Mouse (Mus musculus) lung, embryonic 14.5 days (tissue): ENCODE measurements around the gene Zfhx2. TPM values are rescaled to one million over a fixed set of nuclear protein-coding genes. Genes with fewer than 3 reads are reported as not detected.

Experiments used
- ATAC-seq: fragments of 200-750 bp; cut with Nextera tagmentation; 2 replicates; pipeline ENCODE4 v1.8.0; 2017; ENCODE audit warnings: mild to moderate bottlenecking, moderate TSS enrichment, moderate library complexity; ENCODE audit not compliant: insufficient read depth
- DNase-seq: peaks from one replicate; pipeline ENCODE4 v3.0.0-alpha.2; 2015
- H3K27ac ChIP-seq: fragments of 300-500 bp; sonication (generic); 2 replicates; pipeline ENCODE4 v1.5.1; 2014; ENCODE audit warnings: low read depth, mild to moderate bottlenecking, moderate library complexity
- H3K27me3 ChIP-seq: fragments of 300-500 bp; sonication (generic); 2 replicates; pipeline ENCODE4 v1.6.1; 2014; ENCODE audit warnings: low read length, control low read depth; ENCODE audit not compliant: insufficient read depth
- H3K36me3 ChIP-seq: fragments of 300-500 bp; sonication (generic); 2 replicates; pipeline ENCODE4 v1.6.1; 2014; ENCODE audit warnings: control low read depth; ENCODE audit not compliant: insufficient read depth
- H3K4me1 ChIP-seq: fragments of 300-500 bp; sonication (generic); 2 replicates; pipeline ENCODE4 v1.6.1; 2014; ENCODE audit warnings: antibody characterized with exemption, control low read depth; ENCODE audit not compliant: insufficient read depth
- H3K4me2 ChIP-seq: fragments of 300-500 bp; sonication (generic); 2 replicates; pipeline ENCODE4 v1.6.1; 2014; ENCODE audit warnings: mild to moderate bottlenecking
- H3K4me3 ChIP-seq: fragments of 300-500 bp; sonication (generic); 2 replicates; pipeline ENCODE4 v1.5.1; 2014; ENCODE audit warnings: low read depth, low read length
- H3K9ac ChIP-seq: fragments of 300-500 bp; sonication (generic); 2 replicates; pipeline ENCODE4 v1.6.1; 2014
- H3K9me3 ChIP-seq: fragments of 300-500 bp; sonication (generic); 2 replicates; pipeline ENCODE4 v1.6.1; 2016; ENCODE audit warnings: low read depth, low read length, control low read depth
- CTCF ChIP-seq: IDR thresholded peaks from 2 replicates; pipeline ENCODE4 v1.5.1; 2016; ENCODE audit warnings: antibody characterized with exemption, low read depth
- WGBS: fragments of 180-500 bp; shearing (Covaris S2); extraction: QIAGEN DNeasy Blood & Tissue Kit; methylation state at CpG from one replicate; pipeline ENCODE4 v1.1.7; 2014; 5-methylcytosine and 5-hydroxymethylcytosine counted together
- polyA plus RNA-seq: library from polyadenylated mRNA; unstranded; fragments of >200 nt; fragmentation: Nextera tagmentation; extraction: Ambion mirVana; gene quantifications from 2 replicates; pipeline ENCODE4 v1.2.1, GENCODE M21; 2014

Zfhx2 gene
- polyA plus RNA-seq, 1 experiment from 2014 or later, result 3.5 TPM

GRCm38 (mm10) chr14:55078366-55078989, 13.6 kb downstream of the Zfhx2 start:
- ATAC-seq (peak; percentile 30; the same call in 1 of the 2 replicates), DNase-seq (no peak)
- WGBS, result 8% methylated on average over 23 of the region's 23 CpGs
- H3K4me2 ChIP-seq, result peak overlapping the region; percentile 44
- H3K4me3 ChIP-seq, result peak overlapping the region; percentile 3; the same call in 1 of the 2 replicates
- H3K27me3 ChIP-seq, result no peaks in the 10 kb centered on the region; the same call in 1 of the 2 replicates
- no peak overlapping the region for H3K27ac ChIP-seq
- no peaks in the 10 kb centered on the region for H3K9me3 ChIP-seq
- H3K4me1 ChIP-seq, result no peaks in the 10 kb centered on the region
- TF ChIP-seq CTCF, result no peak
- H3K36me3 ChIP-seq, result no peaks in the 10 kb centered on the region
- H3K9ac ChIP-seq, result peak overlapping the region; percentile 38; the same call in 1 of the 2 replicates

GRCm38 (mm10) chr14:55077481-55078365, 14.4 kb downstream of the Zfhx2 start:
- Histone ChIP-seq H3K27me3 (no peaks in the 10 kb centered on the region; the same call in 1 of the 2 replicates), H3K36me3 (no peaks in the 10 kb centered on the region), H3K9me3 (no peaks in the 10 kb centered on the region), H3K4me3 (no peak overlapping the region), H3K4me2 (peak overlapping the region; percentile 44; the same call in 1 of the 2 replicates), H3K9ac (no peak overlapping the region), H3K4me1 (no peaks in the 10 kb centered on the region), H3K27ac (no peak overlapping the region)
- ATAC-seq (no peak), DNase-seq (no peak)
- no peak for TF ChIP-seq CTCF
- WGBS, result 31% methylated on average over 15 of the region's 15 CpGs

GRCm38 (mm10) chr14:55076956-55077355, 15.2 kb downstream of the Zfhx2 start:
- ATAC-seq (no peak), DNase-seq (no peak)
- WGBS, result 67% methylated on average over 3 of the region's 3 CpGs
- Histone ChIP-seq H3K27me3 (no peaks in the 10 kb centered on the region; the same call in 1 of the 2 replicates), H3K4me2 (no peak overlapping the region), H3K4me1 (no peaks in the 10 kb centered on the region), H3K9ac (no peak overlapping the region), H3K9me3 (no peaks in the 10 kb centered on the region), H3K4me3 (no peak overlapping the region), H3K36me3 (no peaks in the 10 kb centered on the region), H3K27ac (no peak overlapping the region)
- 0 out of 2 replicates have a peak, but pooled peaks have one; percentile 6 for TF ChIP-seq CTCF

- Histone ChIP-seq H3K27me3 (no peaks in the 10 kb centered on the region; the same call in 1 of the 2 replicates), H3K36me3 (no peaks in the 10 kb centered on the region), H3K9ac (no peak overlapping the region), H3K9me3 (no peaks in the 10 kb centered on the region), H3K4me3 (no peak overlapping the region), H3K4me1 (no peaks in the 10 kb centered on the region), H3K27ac (no peak overlapping the region), H3K4me2 (no peak overlapping the region)
- WGBS, result 26% methylated on average over 6 of the region's 6 CpGs
- no peak for TF ChIP-seq CTCF
- peak; percentile 58 for DNase-seq
- no peak for ATAC-seq
These were observed 15.9 kb downstream of the Zfhx2 start for GRCm38 (mm10) chr14:55076224-55076623.

GRCm38 (mm10) chr14:55074416-55074815, 17.7 kb downstream of the Zfhx2 start:
- Histone ChIP-seq H3K36me3 (no peaks in the 10 kb centered on the region), H3K9me3 (no peaks in the 10 kb centered on the region), H3K4me3 (no peak overlapping the region), H3K27me3 (no peaks in the 10 kb centered on the region; the same call in 1 of the 2 replicates), H3K4me2 (no peak overlapping the region), H3K4me1 (no peaks in the 10 kb centered on the region), H3K9ac (no peak overlapping the region), H3K27ac (no peak overlapping the region)
- DNase-seq, result no peak
- no peak for TF ChIP-seq CTCF
- WGBS, result 86% methylated on average over 12 of the region's 12 CpGs
- ATAC-seq, result no peak

GRCm38 (mm10) chr14:55071756-55072155, 20.4 kb downstream of the Zfhx2 start:
- H3K9ac ChIP-seq, result no peak overlapping the region

GRCm38 (mm10) chr14:55066042-55066441, 26.1 kb downstream of the Zfhx2 start:
- Histone ChIP-seq H3K36me3 (no peaks in the 10 kb centered on the region; the same call in 1 of the 2 replicates), H3K27ac (no peak overlapping the region), H3K9me3 (no peaks in the 10 kb centered on the region), H3K9ac (no peak overlapping the region), H3K4me1 (peaks cover 6% of the 10 kb centered on the region; the same call in 1 of the 2 replicates), H3K27me3 (no peaks in the 10 kb centered on the region), H3K4me3 (no peak overlapping the region), H3K4me2 (no peak overlapping the region)
- WGBS, result 83% methylated on average over 8 of the region's 8 CpGs
- no peak for DNase-seq
- no peak for TF ChIP-seq CTCF
- no peak for ATAC-seq

More at GRCm38 (mm10) chr14:55071756-55072155, 20.4 kb downstream of the Zfhx2 start:
- Histone ChIP-seq H3K4me1 (no peaks in the 10 kb centered on the region), H3K9me3 (no peaks in the 10 kb centered on the region), H3K36me3 (no peaks in the 10 kb centered on the region), H3K27ac (no peak overlapping the region), H3K27me3 (no peaks in the 10 kb centered on the region), H3K4me2 (no peak overlapping the region), H3K4me3 (no peak overlapping the region)
- DNase-seq (no peak), ATAC-seq (no peak)
- TF ChIP-seq CTCF, result no peak
- 23% methylated on average over 19 of the region's 19 CpGs for WGBS
